Mouse (Mus musculus) heart, adult 2 months (tissue): ENCODE results near the gene Sppl3.

Experiments
- CTCF ChIP-seq: fragments of 200-600 bp; IDR thresholded peaks from 2 replicates; pipeline ENCODE4 v1.8.1; 2022; ENCODE audit warnings: antibody characterized with exemption, mild to moderate bottlenecking, moderate library complexity
- POLR2A ChIP-seq: fragments of 200-500 bp; IDR thresholded peaks from 2 replicates; pipeline ENCODE4 v1.6.1; 2011; ENCODE audit warnings: mild to moderate bottlenecking, low read depth, low read length, control low read depth; ENCODE audit not compliant: insufficient read depth

- TF ChIP-seq POLR2A: no peak
- TF ChIP-seq CTCF: no peak
Measured at GRCm38 (mm10) chr5:114969609-114970215, 41.2 kb upstream of the Sppl3 start.
